Mouse (Mus musculus) CH12.LX (cell line): ENCODE measurements around the gene Eif2ak3. TPM values are rescaled to one million over a fixed set of nuclear protein-coding genes. Genes with fewer than 3 reads are reported as not detected.

Source experiments
- DNase-seq: peaks from one replicate; pipeline ENCODE4 v3.0.0-alpha.2; 2013; ENCODE audit errors: extremely low read depth
- H3K27ac ChIP-seq: 2 replicates; pipeline ENCODE4 v1.5.1; 2012; ENCODE audit warnings: low read depth, mild to moderate bottlenecking, control low read depth, moderate library complexity; ENCODE audit not compliant: insufficient read depth
- H3K27me3 ChIP-seq: replicated peaks from 2 replicates; pipeline ENCODE3; 2012; ENCODE audit warnings: inconsistent platforms
- H3K36me3 ChIP-seq, 2 experiments: replicated peaks in 1 of 2; 2 replicates each; pipeline versions ENCODE3 to v1.6.1; 2012; ENCODE audit warnings: inconsistent platforms in 1 of 2, low read length in 1 of 2, mild to moderate bottlenecking in 1 of 2, mixed read lengths in 1 of 2, moderate library complexity in 1 of 2; ENCODE audit not compliant: control insufficient read depth in 1 of 2, insufficient read depth in 1 of 2
- H3K4me1 ChIP-seq, 2 experiments: 2 replicates each; pipeline ENCODE4 v1.6.1; 2012; ENCODE audit warnings: inconsistent platforms in 1 of 2, moderate library complexity in 1 of 2; ENCODE audit not compliant: insufficient read depth in 2 of 2, control insufficient read depth in 1 of 2
- H3K4me2 ChIP-seq: 2 replicates; pipeline ENCODE4 v1.6.1; 2012; ENCODE audit warnings: low read depth, mild to moderate bottlenecking, control low read depth; ENCODE audit not compliant: poor library complexity, insufficient read depth, severe bottlenecking
- H3K4me3 ChIP-seq, 3 experiments: fragments of 150-350 bp in 1 of 3; sonication (generic) in 1 of 3; replicated peaks in 1 of 3; 2 replicates each; pipeline versions ENCODE3 to v1.5.1; 2011 to 2012; ENCODE audit warnings: low read depth in 2 of 3, low read length in 2 of 3, mild to moderate bottlenecking in 2 of 3, moderate library complexity in 2 of 3, control low read depth in 1 of 3, improper control_type of control experiment in 1 of 3, inconsistent platforms in 1 of 3, mixed read lengths in 1 of 3; ENCODE audit not compliant: poor library complexity in 1 of 3
- H3K79me2 ChIP-seq: replicated peaks from 2 replicates; pipeline ENCODE4 v1.6.1; 2012; ENCODE audit warnings: mild to moderate bottlenecking, moderate library complexity; ENCODE audit not compliant: control insufficient read depth, poor library complexity, insufficient read depth, severe bottlenecking; ENCODE audit errors: extremely low read depth
- H3K9ac ChIP-seq: 2 replicates; pipeline ENCODE4 v1.6.1; 2012; ENCODE audit warnings: low read depth, mild to moderate bottlenecking, control low read depth, moderate library complexity; ENCODE audit not compliant: insufficient read depth
- H3K9me3 ChIP-seq: replicated peaks from 2 replicates; pipeline ENCODE3; 2012; ENCODE audit warnings: low read length, inconsistent platforms, mixed read lengths
- BHLHE40 ChIP-seq: IDR thresholded peaks from 2 replicates; pipeline ENCODE4 v1.6.1; 2011; ENCODE audit warnings: mild to moderate bottlenecking, low read depth, low read length, improper control_type of control experiment
- CHD1 ChIP-seq: IDR thresholded peaks from 2 replicates; pipeline ENCODE4 v1.6.1; 2012; ENCODE audit warnings: low read depth, low read length, improper control_type of control experiment, inconsistent platforms
- CTCF ChIP-seq, 2 experiments: IDR thresholded peaks in 1 of 2; conservative IDR thresholded peaks in 1 of 2; 2 replicates each; pipeline ENCODE4 v1.5.1; 2011 to 2012; ENCODE audit warnings: low read depth in 2 of 2, low read length in 2 of 2, improper control_type of control experiment in 1 of 2, inconsistent platforms in 1 of 2, mild to moderate bottlenecking in 1 of 2, moderate library complexity in 1 of 2
- ETS1 ChIP-seq: conservative IDR thresholded peaks from 2 replicates; pipeline ENCODE4 v1.6.1; 2012; ENCODE audit warnings: low read depth, mild to moderate bottlenecking, inconsistent platforms, low read length, improper control_type of control experiment, moderate library complexity
- HCFC1 ChIP-seq: IDR thresholded peaks from 2 replicates; pipeline ENCODE4 v1.6.1; 2012; ENCODE audit warnings: low read depth, mild to moderate bottlenecking, inconsistent platforms, low read length, improper control_type of control experiment
- IRF4 ChIP-seq: IDR thresholded peaks from 2 replicates; pipeline ENCODE4 v1.6.1; 2014; ENCODE audit warnings: low read depth, mild to moderate bottlenecking, inconsistent platforms, low read length, improper control_type of control experiment
- MAFK ChIP-seq: IDR thresholded peaks from 2 replicates; pipeline ENCODE4 v1.6.1; 2011; ENCODE audit warnings: low read length, improper control_type of control experiment; ENCODE audit not compliant: insufficient replicate concordance
- MAZ ChIP-seq: IDR thresholded peaks from 2 replicates; pipeline ENCODE4 v1.6.1; 2012; ENCODE audit warnings: low read depth, mild to moderate bottlenecking, inconsistent platforms, low read length, improper control_type of control experiment, moderate library complexity
- MEF2A ChIP-seq: IDR thresholded peaks from 2 replicates; pipeline ENCODE4 v1.6.1; 2014; ENCODE audit warnings: low read depth, mild to moderate bottlenecking, inconsistent platforms, low read length, improper control_type of control experiment, borderline replicate concordance
- MXI1 ChIP-seq: IDR thresholded peaks from 2 replicates; pipeline ENCODE4 v1.6.1; 2011; ENCODE audit warnings: mild to moderate bottlenecking, low read depth, low read length, improper control_type of control experiment
- MYC ChIP-seq: IDR thresholded peaks from 2 replicates; pipeline ENCODE4 v1.6.1; 2011; ENCODE audit warnings: low read depth, mild to moderate bottlenecking, improper control_type of control experiment, low read length
- NELFE ChIP-seq: IDR thresholded peaks from 2 replicates; pipeline ENCODE4 v1.6.1; 2011; ENCODE audit warnings: low read depth, low read length, improper control_type of control experiment
- RAD21 ChIP-seq: IDR thresholded peaks from 2 replicates; pipeline ENCODE4 v1.6.1; 2011; ENCODE audit warnings: low read depth, mild to moderate bottlenecking, low read length, improper control_type of control experiment, moderate library complexity
- RCOR1 ChIP-seq: conservative IDR thresholded peaks from 2 replicates; pipeline ENCODE4 v1.6.1; 2012; ENCODE audit warnings: low read depth, mild to moderate bottlenecking, inconsistent platforms, low read length, improper control_type of control experiment
- SIN3A ChIP-seq: IDR thresholded peaks from 2 replicates; pipeline ENCODE4 v1.6.1; 2012; ENCODE audit warnings: low read length, improper control_type of control experiment, inconsistent platforms
- SMC3 ChIP-seq: IDR thresholded peaks from 2 replicates; pipeline ENCODE4 v1.6.1; 2011; ENCODE audit warnings: low read depth, low read length, improper control_type of control experiment
- TBP ChIP-seq: conservative IDR thresholded peaks from 2 replicates; pipeline ENCODE4 v1.6.1; 2011; ENCODE audit warnings: low read depth, low read length, improper control_type of control experiment
- TCF12 ChIP-seq: IDR thresholded peaks from 2 replicates; pipeline ENCODE4 v1.6.1; 2014; ENCODE audit warnings: low read depth, mild to moderate bottlenecking, inconsistent platforms, low read length, improper control_type of control experiment
- UBTF ChIP-seq: IDR thresholded peaks from 2 replicates; pipeline ENCODE4 v1.6.1; 2012; ENCODE audit warnings: low read depth, mild to moderate bottlenecking, inconsistent platforms, low read length, improper control_type of control experiment, moderate library complexity
- ZKSCAN1 ChIP-seq: IDR thresholded peaks from 2 replicates; pipeline ENCODE4 v1.6.1; 2012; ENCODE audit warnings: low read depth, inconsistent platforms, low read length, improper control_type of control experiment, borderline replicate concordance
- dilution Hi-C: fragments of 300-500 bp; cut with MboI; formaldehyde crosslinking; loops from 2 replicates; pipeline ENCODE4 v1.14.3; 2020; ENCODE audit warnings: low sequenced_read_pairs; ENCODE audit not compliant: extremely low pct_unique_long_range_greater_than_20kb, extremely low pct_ligation_motif_present
- in situ Hi-C: fragments of 300-500 bp; cut with MboI; formaldehyde crosslinking; loops from 3 replicates; pipeline ENCODE4 v1.14.3; 2019; ENCODE audit warnings: low sequenced_read_pairs, low pct_ligation_motif_present, low pct_unique_long_range_greater_than_20kb, mixed read lengths
- polyA plus RNA-seq: library from polyadenylated mRNA; unstranded; fragments of >175 nt; gene quantifications from 2 replicates; pipeline ENCODE4 v1.2.1, GENCODE M21; 2012; ENCODE audit warnings: low read depth; ENCODE audit not compliant: insufficient read length
- total RNA-seq, 2 experiments: library from RNA; depleted of rRNA; stranded (reverse); fragments of 300-350 nt in 1 of 2; fragments of >200 nt in 1 of 2; gene quantifications; 2 replicates each; pipeline ENCODE4 v1.2.3; 2012 to 2014

Eif2ak3 gene
- total and polyA plus RNA-seq, 3 experiments = 21.2 to 38.9 (median 23.1) TPM

DNA sequence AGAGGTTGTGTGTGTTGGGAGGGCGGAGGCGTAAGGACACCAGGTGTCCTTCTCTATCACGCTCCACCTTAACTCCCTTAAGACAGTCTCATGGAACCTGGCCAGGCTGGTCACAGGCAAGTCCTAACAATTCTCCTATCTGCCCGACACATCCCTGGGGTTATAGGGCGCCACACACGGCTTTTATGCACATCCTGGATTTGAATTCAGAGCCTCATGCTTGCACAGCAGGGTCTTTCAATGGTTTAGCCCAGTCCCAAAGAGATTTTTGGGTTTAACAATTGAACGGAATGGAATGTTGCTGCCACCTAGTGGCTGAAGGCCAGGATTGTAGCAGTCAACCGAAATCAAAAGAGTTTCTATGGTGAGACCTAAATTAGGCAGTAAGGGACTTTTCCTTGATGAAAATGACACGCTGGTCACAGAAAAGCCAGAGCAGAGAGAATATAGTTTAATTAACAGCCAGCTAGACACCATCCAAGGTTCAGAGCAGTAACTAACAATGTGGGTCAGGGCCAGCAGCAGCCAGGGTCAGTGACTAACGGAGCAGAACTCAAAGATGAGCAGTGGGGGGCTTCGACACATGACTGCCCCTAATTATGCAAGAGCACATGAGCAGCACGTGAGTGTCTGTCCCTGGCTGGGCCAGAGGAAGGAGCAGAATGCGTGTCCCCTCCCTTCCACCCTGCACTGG is 38.3 kb upstream of the Eif2ak3 start:
- H3K36me3 ChIP-seq = no peaks in the 10 kb centered on the region
- H3K79me2 ChIP-seq = no peaks in the 10 kb centered on the region
- H3K4me2 ChIP-seq = peak overlapping the region; percentile 88
- in situ Hi-C loops = loop anchor here (25.0 kb wide), 1 partner anchor 331 kb away; the partner anchor contains the start of gene Thnsl2
- H3K4me1 ChIP-seq = peaks cover 3 to 17% of the 10 kb centered on the region in 2 experiments
- H3K9ac ChIP-seq = peak overlapping the region; percentile 2; the same call in 1 of the 2 replicates
- peaks cover 3% of the 10 kb centered on the region for H3K27me3 ChIP-seq
- DNase-seq = peak; percentile 88
- TF ChIP-seq MEF2A = peak; percentile 70; the same call in 1 of the 2 replicates
- TF ChIP-seq SIN3A = peak; percentile 47; the same call in 1 of the 2 replicates
- TF ChIP-seq ETS1 = no peak
- 0 out of 2 replicates have a peak, but pooled peaks have one; percentile 43 for TF ChIP-seq MXI1
- 0 out of 2 replicates have a peak, but pooled peaks have one; percentile 68 for TF ChIP-seq CHD1
- no peak for TF ChIP-seq ZKSCAN1
- TF ChIP-seq IRF4 = 0 out of 2 replicates have a peak, but pooled peaks have one; percentile 23
- peak; percentile 97 for TF ChIP-seq BHLHE40
- peak; percentile 35; the same call in 1 of the 2 replicates for TF ChIP-seq NELFE
- TF ChIP-seq RAD21 = peak; percentile 62
- TF ChIP-seq CTCF (conservative IDR thresholded peaks at IDR 0.05 in 1 of 2, IDR thresholded peaks at IDR 0.05 in 1 of 2; ENCODE audit: low read depth in 2 of 2, low read length in 2 of 2) = peak; percentile 85 to 87
- TF ChIP-seq HCFC1 = no peak; the same call in 1 of the 2 replicates
- peak; percentile 68 for TF ChIP-seq SMC3
- TF ChIP-seq TCF12 = 0 out of 2 replicates have a peak, but pooled peaks have one; percentile 46
- TF ChIP-seq RCOR1 = no peak
- H3K4me3 ChIP-seq = peak overlapping the region; percentile 19 to 48 (median 29)
- H3K9me3 ChIP-seq = no peaks in the 10 kb centered on the region
- H3K27ac ChIP-seq = no peak overlapping the region
- dilution Hi-C loops = no loop called here

GRCm38 (mm10) chr6:70806514-70806912 is 37.8 kb upstream of the Eif2ak3 start:
- dilution Hi-C loops (no loop called here), in situ Hi-C loops (loop anchor here (25.0 kb wide), 1 partner anchor 331 kb away; the partner anchor contains the start of gene Thnsl2)
- Histone ChIP-seq H3K4me2 (peak overlapping the region; percentile 88), H3K27me3 (peaks cover 3% of the 10 kb centered on the region), H3K79me2 (no peaks in the 10 kb centered on the region), H3K4me3 (peak overlapping the region in 1 of 3 experiments; percentile 1), H3K9ac (no peak overlapping the region), H3K27ac (no peak overlapping the region), H3K4me1 (peaks cover 3 to 17% of the 10 kb centered on the region in 2 experiments), H3K9me3 (no peaks in the 10 kb centered on the region), H3K36me3 (no peaks in the 10 kb centered on the region)
- no peak for TF ChIP-seq BHLHE40
- TF ChIP-seq IRF4 = no peak
- TF ChIP-seq UBTF = no peak
- no peak for TF ChIP-seq MAFK
- no peak for TF ChIP-seq MYC
- TF ChIP-seq TBP = no peak
- TF ChIP-seq ETS1 = no peak
- TF ChIP-seq SIN3A = no peak
- no peak for TF ChIP-seq MAZ
- DNase-seq = no peak
